Mouse (Mus musculus) bone marrow, adult 2 months (tissue): ENCODE data around the gene Cebpe. TPM values are rescaled to one million over a fixed set of nuclear protein-coding genes. Genes with fewer than 3 reads are reported as not detected.

Source experiments
- H3K27ac ChIP-seq: fragments of 200-500 bp; 2 replicates; pipeline ENCODE4 v1.5.1; 2012; ENCODE audit warnings: low read depth, mild to moderate bottlenecking, control low read depth, inconsistent platforms, low read length; ENCODE audit not compliant: control insufficient read depth, poor library complexity, insufficient read depth
- H3K4me1 ChIP-seq: fragments of 200-500 bp; 2 replicates; pipeline ENCODE4 v1.6.1; 2011; ENCODE audit warnings: low read length; ENCODE audit not compliant: control insufficient read depth, insufficient read depth
- H3K4me3 ChIP-seq: fragments of 200-500 bp; replicated peaks from 2 replicates; pipeline ENCODE3; 2011; ENCODE audit warnings: mild to moderate bottlenecking, low read depth, low read length, control low read depth; ENCODE audit not compliant: control insufficient read depth
- CTCF ChIP-seq: fragments of 200-500 bp; IDR thresholded peaks from 2 replicates; pipeline ENCODE4 v1.5.1; 2011; ENCODE audit warnings: low read length, control low read depth; ENCODE audit not compliant: control insufficient read depth, insufficient read depth
- POLR2A ChIP-seq: fragments of 200-500 bp; IDR thresholded peaks from 2 replicates; pipeline ENCODE4 v1.6.1; 2011; ENCODE audit warnings: low read depth, mild to moderate bottlenecking, control low read depth, low read length, borderline replicate concordance; ENCODE audit not compliant: control insufficient read depth
- WGBS: fragments of 180-500 bp; shearing (Covaris S2); methylation state at CpG from one replicate; pipeline ENCODE4 v1.1.7; 2018; 5-methylcytosine and 5-hydroxymethylcytosine counted together
- polyA plus RNA-seq: library from polyadenylated mRNA; stranded (reverse); fragments of >200 nt; gene quantifications from 2 replicates; pipeline ENCODE4 v1.2.4, GENCODE M21; 2011; ENCODE audit warnings: low replicate concordance; ENCODE audit not compliant: missing spikeins, insufficient read depth, insufficient read length

Gene Cebpe
- polyA plus RNA-seq, result 41.3 and 90.9 TPM in 2 replicates

- H3K27ac ChIP-seq, result peak within 1 kb of the TSS; percentile 97
- TF ChIP-seq POLR2A (no peak), CTCF (no peak)
- H3K4me1 ChIP-seq, result peaks cover 4% of the 10 kb centered on the region
- 29% methylated on average over 7 of the region's 7 CpGs for WGBS
- peak within 1 kb of the TSS; percentile 80 for H3K4me3 ChIP-seq
These were observed at the start of gene Cebpe for GRCm38 (mm10) chr14:54712074-54712473. Gene Cebpe (minus strand): TSS chr14:54712174.

GRCm38 (mm10) chr14:54756382-54756781 is 44.4 kb upstream of the Cebpe start:
- Histone ChIP-seq H3K4me3 (no peak overlapping the region), H3K4me1 (peaks cover 4% of the 10 kb centered on the region; the same call in 1 of the 2 replicates), H3K27ac (no peak overlapping the region)
- TF ChIP-seq POLR2A (no peak), CTCF (no peak)
- 16% methylated on average over 6 of the region's 6 CpGs for WGBS

DNA sequence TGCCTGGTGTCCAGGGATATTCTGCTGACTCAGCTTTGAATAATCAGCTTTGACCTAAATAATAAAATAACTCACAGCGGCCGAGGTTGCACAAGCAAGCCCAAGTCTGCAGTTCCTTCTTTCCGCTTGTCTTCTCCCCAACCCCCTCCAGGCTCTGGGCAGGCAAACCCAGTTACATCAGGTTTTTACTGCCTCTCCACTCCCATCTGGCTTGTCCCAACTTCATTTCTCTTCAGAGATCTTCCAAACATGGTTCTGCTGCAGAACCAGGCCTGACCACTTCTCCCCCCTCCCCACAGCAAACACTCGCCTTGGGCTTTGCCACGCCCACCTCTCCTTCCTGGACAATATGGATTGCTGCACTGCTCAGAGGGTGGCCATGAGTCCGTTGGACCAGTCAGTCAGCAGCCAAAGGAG is 42.6 kb upstream of the Cebpe start:
- Histone ChIP-seq H3K27ac (peak overlapping the region; percentile 44), H3K4me1 (peaks cover 4% of the 10 kb centered on the region; the same call in 1 of the 2 replicates), H3K4me3 (no peak overlapping the region)
- TF ChIP-seq CTCF (no peak), POLR2A (no peak)
- WGBS, result 16% methylated on average over 6 of the region's 6 CpGs

DNA sequence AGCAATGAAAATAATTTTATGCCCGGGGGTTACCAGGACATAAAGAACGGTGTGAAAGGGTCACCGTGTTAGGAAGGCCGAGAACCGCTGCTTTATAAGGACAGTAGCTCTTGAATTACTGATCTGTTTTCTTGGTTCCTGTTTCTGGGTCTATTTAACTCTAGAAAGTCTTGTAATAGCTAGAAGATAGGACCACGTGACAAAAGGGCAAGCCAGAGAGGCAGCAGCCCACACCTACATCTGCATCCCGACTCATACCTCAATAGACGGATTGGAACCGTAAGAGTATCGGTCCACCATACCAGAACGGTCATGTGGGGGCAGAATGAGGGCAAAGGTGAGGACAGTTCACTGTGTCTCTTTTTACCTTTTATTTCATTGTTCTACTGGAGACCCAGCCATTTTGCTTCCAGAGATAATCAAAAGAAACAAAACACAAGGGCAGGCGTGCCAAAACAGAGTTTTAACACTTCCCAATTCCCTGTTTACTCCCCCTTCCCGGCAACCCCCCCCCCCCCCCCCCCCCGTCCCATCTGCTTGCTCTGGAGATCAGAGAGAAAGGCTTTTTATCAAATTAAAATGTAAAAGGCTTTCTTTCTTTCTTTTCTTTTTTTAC is 42.1 kb upstream of the Cebpe start:
- H3K4me3 ChIP-seq, result no peak overlapping the region
- peaks cover 4% of the 10 kb centered on the region; the same call in 1 of the 2 replicates for H3K4me1 ChIP-seq
- TF ChIP-seq CTCF, result no peak
- no peak for TF ChIP-seq POLR2A
- 50% methylated on average over 14 of the region's 14 CpGs for WGBS
- H3K27ac ChIP-seq, result no peak overlapping the region

DNA sequence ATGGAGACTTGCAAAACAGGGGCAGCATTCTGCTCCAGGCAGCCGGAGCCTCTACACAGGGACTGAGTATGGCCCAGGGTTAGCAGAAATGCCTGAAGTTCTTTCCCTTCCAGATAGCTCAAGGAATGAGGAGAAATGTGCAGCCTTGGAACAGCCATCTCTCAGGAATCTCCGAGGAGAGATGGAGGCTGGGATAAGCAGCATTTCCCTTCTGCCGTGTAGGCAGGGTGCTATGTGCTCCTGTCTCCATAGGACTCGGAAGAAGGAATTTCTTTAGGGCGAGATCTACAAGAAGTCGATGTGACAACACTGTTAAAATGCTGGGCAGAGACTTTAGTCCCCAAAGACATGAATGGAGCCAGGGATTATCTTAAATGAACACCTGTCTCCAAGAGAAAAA is 41.0 kb upstream of the Cebpe start:
- peaks cover 4% of the 10 kb centered on the region; the same call in 1 of the 2 replicates for H3K4me1 ChIP-seq

GRCm38 (mm10) chr14:54751768-54752167 is 39.8 kb upstream of the Cebpe start:
- H3K27ac ChIP-seq, result no peak overlapping the region
- WGBS, result 83% methylated on average over 1 of the region's 1 CpGs
- peaks cover 4% of the 10 kb centered on the region; the same call in 1 of the 2 replicates for H3K4me1 ChIP-seq
- TF ChIP-seq POLR2A (no peak), CTCF (no peak)
- no peak overlapping the region for H3K4me3 ChIP-seq

More for the DNA sequence above, 41.0 kb upstream of the Cebpe start:
- H3K4me3 ChIP-seq, result no peak overlapping the region
- H3K27ac ChIP-seq, result no peak overlapping the region
- WGBS, result 77% methylated on average over 6 of the region's 6 CpGs
- TF ChIP-seq CTCF (no peak), POLR2A (no peak)

GRCm38 (mm10) chr14:54749238-54749637 is 37.3 kb upstream of the Cebpe start:
- Histone ChIP-seq H3K4me1 (peaks cover 3% of the 10 kb centered on the region; the same call in 1 of the 2 replicates), H3K27ac (no peak overlapping the region), H3K4me3 (no peak overlapping the region)
- TF ChIP-seq CTCF (no peak), POLR2A (no peak)
- WGBS, result 10% methylated on average over 4 of the region's 4 CpGs

GRCm38 (mm10) chr14:54747942-54748917 is 36.3 kb upstream of the Cebpe start:
- whole genome bisulfite sequencing, result 76% methylated on average over 16 of the region's 16 CpGs
- Histone ChIP-seq H3K27ac (no peak overlapping the region; the same call in 1 of the 2 replicates), H3K4me1 (no peaks in the 10 kb centered on the region; the same call in 1 of the 2 replicates), H3K4me3 (no peak overlapping the region)
- TF ChIP-seq POLR2A (no peak), CTCF (no peak)
